Mouse (Mus musculus): Measurements from ENCODE around the gene Eif3g. TPM values are rescaled to one million over a fixed set of nuclear protein-coding genes. Genes with fewer than 3 reads are reported as not detected.

Gene Eif3g
- total RNA-seq, 2 experiments from 2014 or later: 137 to 144 TPM

- no peak for DNase-seq (ENCODE audit: low spot score in 2 of 2)
Observed at GRCm38 (mm10) chr9:20889185-20890141, 9.0 kb downstream of the Eif3g start.

DNA sequence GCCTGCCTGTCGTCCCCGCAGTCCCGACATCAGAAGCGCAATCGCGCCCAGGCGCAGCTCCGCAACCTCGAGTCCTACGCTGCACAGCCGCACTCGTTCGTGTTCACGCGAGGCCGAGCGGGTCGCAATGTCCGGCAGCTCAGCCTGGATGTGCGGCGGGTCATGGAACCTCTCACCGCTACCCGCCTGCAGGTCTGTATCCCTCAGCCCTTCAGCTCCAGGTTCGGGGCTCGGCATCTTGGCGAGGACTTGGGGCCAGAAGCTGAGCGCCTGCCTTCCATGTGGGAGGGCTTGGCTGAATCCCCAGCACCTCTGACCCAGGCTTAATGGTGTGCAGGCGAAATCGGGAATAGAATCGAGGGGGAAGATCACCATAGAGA, 10.0 kb downstream of the Eif3g start:
- no peak for DNase-seq (ENCODE audit: low spot score in 2 of 2)

DNA sequence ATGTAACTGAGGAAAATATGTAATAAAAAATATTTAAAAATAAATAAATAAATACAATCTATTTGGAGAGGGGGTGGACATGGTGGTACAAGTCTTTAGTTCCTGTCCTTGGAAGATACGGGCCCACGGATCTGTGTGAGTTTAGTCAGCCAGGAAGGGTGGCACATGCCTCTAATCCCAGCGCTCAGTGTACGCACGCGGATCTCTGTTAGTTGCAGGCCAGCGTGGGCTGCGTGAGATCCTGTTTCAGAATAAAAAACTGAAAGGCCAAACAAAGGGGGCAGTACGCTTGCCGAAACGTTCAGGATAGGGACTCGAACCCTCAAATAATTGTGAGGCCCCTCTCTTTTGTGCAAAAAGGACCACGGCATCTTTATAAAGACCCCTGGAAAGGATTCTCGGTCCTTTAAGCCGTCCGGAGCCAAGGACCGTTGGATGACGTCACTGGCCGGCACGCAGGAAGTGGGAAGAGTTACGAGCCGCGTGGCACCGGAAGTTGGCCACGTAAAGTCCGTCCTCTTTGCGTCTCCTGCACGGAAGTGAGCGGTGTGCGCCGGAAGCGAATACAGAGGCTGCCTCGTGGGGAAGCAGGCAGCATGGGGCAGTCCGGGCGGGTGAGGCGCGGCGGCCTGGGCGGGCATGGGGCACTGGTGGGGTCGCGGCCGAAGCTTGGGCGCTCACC, 10.6 kb downstream of the Eif3g start, which contains the start of gene Ppan:
Gene Ppan, plus strand, starts transcription at position 472 of the 682 bp plus-strand sequence.
- peak; percentile 94 to 95 for DNase-seq (ENCODE audit: low spot score in 2 of 2)

GRCm38 (mm10) chr9:20887191-20887590, 11.2 kb downstream of the Eif3g start:
- no peak for DNase-seq (ENCODE audit: low spot score in 2 of 2)

- DNase-seq (ENCODE audit: low spot score in 2 of 2): no peak
Observed at GRCm38 (mm10) chr9:20886563-20886962, 11.9 kb downstream of the Eif3g start.

DNA sequence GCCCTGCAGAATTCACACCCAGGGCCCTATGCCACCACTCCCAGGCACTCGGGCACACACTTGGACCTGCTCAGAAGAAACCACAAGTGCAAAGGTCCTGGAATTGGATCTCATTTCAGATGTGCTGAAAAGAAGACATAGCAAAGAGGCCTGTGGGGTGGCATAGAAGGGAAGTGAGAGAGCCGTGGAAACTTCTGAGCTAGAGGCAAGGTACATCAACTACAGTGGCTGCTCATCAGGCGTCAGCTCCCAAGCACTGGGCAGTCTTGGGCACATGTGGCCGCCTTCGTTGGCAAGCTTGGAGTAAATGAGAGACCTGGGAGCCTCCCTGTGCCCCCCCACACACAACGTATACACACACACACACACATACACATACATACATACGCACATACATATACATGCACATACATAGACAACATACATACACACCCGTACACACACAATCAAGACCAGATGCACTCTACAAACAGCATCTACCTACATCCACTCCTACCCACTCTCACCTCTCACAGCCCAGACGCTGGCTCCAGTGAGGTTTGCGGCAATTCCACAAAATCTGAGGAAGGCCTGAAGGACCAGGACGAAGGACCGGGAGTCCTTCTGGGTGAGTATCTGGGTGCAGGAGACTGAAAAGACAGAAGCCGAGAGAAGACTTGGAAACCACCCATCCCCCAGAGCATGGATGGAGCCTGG, 19.2 kb downstream of the Eif3g start, which contains the start of gene Angptl6:
Gene Angptl6, minus strand, starts transcription at position 631 of the 696 bp plus-strand sequence.
- DNase-seq (ENCODE audit: low spot score in 2 of 2): no peak

DNA sequence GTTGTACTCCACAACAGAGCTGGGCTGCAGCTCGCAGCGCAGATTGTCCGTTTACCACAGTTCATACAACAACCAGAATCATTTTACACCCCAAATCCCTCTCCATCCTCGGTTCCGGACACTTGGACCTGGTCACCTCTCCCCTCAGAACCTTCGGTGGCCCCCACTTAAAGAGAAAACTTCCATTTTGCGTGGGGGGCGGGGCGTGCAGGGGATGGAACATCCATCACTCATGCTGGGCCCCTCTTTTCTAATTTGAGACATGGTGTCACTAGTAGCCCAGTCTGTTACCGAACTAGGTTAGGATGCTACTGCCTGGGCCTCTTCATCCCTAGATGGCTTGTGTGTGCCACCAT, 19.7 kb downstream of the Eif3g start:
- no peak for DNase-seq (ENCODE audit: low spot score in 2 of 2)

DNA sequence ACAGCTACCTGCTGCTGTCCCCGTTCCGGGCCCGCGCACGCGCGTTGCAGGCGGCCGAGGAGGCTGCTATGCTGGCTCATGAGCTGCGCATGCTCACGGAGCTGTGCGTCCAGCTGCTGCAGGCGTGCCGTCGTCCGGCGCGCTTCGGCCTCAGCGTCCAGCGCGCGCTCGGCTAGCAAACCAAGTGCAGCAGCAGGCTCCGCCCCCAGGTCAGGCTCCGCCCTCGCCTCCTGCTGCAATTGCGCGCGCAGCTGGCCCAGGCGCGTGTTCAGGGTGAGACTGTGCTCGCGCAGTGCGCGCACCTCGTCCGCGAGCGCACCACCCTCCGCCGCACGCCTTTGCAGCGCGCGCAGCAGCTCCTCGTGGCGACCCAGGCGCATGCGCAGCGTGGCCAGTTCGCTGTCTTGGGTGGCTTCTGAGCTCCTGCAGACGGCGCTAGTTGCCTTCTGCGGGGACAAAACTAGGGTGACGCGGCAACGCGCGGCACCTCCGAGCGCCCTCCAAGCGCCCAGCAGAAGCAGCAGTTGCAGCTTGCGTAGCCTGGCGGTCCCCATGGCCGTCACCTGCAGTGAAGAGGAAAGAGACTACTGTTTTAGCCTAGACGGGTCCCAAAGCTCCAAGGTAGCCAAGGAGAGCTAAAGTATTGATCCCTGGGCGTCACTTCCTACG, 20.2 kb downstream of the Eif3g start:
- peak; percentile 99 to 100 for DNase-seq (ENCODE audit: low spot score in 2 of 2)

DNA sequence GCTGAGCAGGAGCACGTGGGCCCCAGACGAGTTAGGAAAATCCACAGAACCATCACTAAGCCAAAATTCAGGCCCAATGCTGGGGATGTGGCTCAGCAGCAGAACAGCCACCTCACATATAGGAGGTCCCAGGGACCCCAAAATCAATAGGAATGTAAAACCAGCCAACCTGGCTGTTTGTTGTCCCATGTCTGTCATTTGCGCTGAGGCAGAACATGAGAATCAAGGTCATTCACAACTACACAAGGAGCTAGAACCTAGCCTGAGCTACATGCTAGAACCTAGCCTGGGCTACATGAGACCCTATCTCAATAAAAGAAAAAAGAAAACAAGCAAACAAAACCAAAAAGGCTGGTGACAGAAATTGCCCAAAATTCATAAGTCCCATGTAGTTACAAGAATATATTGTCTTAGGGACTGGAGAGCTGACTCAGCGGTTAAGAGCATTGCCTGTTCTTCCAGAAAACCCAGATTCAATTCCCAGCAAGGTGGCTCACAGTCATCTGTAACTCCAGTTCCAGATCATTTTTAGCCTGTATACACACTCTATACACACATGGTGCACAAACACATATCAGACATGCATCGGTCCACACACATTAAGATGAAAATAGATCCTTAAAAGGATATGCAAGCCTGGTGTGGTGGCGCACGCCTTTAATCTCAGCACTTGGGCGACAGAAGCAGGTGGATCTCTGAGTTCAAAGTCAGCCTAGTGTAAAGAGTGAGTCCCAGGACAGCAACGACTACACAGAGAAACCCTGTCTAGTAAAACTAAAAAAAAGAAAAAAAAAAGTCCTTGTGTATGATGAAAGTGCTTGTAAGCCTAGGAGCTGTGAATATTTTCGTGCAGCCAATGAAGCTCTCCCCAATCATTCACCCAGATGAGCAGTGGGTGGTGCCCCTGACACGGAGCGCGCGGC, 21.0 kb downstream of the Eif3g start:
- no peak for DNase-seq (ENCODE audit: low spot score in 2 of 2)

DNA sequence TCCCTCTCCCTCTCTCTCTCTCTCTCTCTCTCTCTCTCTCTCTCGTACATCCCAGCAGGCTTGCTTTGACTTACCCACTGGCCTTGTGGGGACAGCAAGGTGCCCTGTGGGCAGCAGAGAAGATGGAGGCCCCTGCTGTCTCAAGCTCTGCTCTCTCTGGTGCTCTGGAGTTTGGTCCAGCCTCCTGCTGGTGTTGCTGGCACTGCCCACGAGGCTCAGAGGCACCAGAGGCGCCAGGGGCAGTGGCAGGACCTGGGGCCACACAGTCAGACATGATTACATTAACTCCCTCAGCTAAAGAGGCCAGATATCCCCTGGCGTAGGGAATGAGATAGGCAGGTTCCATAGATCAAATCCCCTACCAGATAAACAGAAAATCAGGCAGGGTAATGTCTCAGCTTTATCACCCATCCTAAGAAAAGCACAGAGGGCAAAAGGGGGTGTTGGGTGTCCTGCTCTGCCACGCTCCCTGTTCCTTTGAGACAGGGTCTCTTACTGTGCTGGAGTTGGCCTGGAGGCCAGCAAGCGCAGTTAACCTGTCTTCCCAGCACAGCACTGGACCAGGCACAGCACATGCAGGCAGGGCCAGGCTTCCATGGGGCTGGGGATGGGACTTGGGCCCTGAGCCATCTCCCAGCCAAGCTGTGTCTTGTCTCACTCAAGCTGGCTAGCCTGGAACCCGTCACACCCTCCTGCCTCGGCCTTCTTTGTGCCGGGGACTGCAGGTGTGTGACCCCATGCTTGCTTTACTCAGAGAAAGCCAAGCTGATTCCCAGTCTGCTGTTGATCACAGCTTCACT, 21.9 kb downstream of the Eif3g start:
- no peak for DNase-seq (ENCODE audit: low spot score in 2 of 2)

DNA sequence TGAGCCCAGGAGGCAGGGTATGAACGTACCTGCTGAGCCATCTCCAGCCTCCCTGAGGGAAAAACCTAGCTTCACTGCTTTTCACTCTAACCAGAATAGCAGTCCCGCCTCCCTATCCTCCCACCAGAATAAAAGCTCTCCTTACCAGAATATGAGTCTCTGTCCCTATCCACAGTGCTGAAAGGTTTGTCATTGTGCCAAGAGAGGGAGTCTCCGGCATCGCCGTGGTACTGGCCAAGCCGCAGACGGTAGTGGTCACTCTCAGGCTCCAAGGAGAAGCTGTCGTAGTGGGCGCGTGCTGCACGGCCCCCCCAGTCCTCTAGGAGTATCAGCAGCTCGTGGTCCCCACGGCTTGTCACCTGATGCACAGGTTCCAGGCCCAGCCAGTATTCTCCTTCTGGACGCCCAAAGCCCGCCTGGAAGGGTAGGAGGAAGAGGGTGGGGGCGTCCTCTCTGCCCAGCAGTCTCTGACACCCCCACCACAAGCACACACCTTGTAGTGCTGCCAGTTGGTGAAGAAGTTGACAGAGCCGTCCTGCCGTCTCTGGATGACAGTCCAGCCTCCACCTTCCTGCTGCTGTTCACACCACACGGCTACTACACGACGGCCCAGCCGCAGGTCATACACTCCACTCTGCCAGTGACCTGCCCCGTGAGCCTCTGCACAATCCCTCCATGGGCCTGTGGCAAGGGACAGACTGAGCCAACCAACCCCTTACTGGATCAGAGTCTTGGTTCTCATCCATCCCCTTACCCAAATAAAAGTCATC, 23.2 kb downstream of the Eif3g start:
- no peak for DNase-seq (ENCODE audit: low spot score in 2 of 2)

DNA sequence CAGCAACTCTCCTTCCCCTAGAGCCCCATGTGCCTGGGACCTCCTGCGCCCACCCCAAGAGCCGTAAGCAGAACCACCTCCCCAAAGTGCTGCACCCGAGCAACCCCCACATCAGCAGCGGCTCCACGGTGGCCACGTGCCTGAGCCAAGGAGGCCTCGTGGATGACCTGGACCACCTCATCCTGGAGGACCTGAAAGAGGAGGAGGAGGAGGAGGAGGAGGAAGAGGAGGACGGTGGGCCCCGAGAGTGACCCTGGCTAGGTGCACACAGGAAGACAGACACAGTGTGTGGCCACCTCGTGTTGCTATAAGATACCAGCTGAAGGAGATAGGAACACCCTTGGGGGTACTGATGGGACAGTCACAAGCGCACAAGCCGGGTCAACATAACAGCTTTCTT, 24.9 kb downstream of the Eif3g start:
- no peak for DNase-seq (ENCODE audit: low spot score in 2 of 2)

DNA sequence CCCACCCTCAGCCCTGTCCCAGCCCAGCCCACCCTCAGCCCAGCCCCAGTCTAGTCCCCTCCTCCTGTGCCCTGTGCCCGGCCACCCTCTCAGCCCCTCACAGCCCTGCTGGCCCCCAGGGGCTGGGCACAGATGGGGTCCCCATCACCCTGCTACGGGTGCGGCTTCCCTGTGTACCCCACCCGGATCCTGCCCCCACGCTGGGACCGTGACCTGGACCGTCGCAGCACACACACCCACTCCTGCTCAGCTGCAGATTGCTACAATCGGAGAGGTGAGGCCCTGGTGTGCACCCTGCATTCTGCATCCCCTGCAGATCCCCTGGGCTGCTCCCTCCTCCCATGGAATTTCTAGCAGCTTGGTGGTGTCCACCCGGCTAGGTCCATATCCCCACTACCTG, 25.4 kb downstream of the Eif3g start:
- no peak for DNase-seq (ENCODE audit: low spot score in 2 of 2)

DNA sequence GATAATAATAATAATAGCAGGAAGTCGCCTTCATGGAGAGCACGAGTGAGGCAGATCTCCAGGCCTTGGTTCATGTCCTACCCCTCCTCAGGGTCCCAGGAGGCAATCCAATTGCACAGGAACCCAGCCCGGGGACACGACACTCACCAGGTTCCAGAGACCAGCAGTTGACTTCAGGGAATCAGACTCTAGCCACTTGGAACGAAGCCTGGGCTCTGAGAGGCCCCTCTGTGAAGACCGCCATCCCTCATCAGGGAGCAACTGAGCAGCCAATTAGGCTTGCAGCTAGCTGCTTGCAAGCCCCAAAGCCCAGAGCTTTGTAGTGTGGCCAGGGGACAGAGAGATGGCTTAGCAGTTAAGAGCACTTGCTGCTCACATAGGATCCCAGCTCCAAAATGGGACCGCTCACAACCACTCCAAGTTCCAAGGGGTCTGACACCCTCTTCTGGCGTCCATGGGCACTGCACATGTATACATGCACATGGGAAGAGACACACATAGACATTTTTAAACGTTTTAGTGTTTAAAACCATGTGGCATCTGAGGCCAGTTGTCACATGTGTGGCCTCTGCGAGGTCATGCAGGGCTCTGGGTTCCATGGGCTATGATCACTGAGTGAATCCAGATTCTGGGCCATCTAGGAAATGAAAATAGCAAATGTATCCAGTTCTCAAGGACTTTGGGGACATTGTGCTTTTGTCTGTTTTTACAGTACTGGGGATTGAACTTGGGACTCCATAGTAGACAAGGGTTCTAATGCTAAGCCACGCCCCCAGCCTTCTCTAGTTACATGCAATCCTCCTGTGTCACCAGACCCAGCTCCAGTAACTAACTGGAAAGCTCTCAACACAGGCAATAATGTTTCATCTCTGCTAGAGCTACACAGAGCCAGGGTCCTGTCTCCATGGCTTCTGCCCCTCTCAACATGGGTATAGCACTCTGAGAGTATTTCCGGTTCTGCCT, 27.9 kb downstream of the Eif3g start:
- no peak for DNase-seq (ENCODE audit: low spot score in 2 of 2)

- no peak for DNase-seq (ENCODE audit: low spot score in 2 of 2)
Observed at GRCm38 (mm10) chr9:20869246-20869645, 29.2 kb downstream of the Eif3g start.

- DNase-seq (ENCODE audit: low spot score in 2 of 2): peak; percentile 69 to 75
Observed at GRCm38 (mm10) chr9:20868448-20869001, 29.9 kb downstream of the Eif3g start, which contains the start of gene A230050P20Rik. A230050P20Rik (plus strand) TSS chr9:20868642.

DNA sequence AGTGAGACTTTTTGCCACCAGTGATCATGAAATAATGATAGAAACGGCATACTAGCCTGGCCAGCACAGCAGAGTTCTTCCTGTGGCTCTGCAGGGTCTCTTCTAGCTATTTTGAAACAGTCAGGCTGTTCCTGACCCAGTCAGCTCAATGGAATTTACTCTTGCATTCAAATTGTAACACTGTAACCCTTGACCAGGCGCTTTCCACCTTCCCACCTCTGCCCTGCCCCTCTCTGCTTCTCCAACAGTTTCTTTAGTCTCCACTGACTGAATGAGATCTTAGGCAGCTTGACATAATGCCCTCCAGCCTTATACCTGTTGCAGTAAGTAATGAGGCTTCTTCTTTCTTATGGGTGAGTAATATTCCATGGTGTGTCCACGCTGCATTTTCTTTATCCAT, 31.5 kb downstream of the Eif3g start:
- DNase-seq (ENCODE audit: low spot score in 2 of 2): no peak

Data from layer of hippocampus, postnatal 10 days (tissue).